Mouse (Mus musculus) bone marrow macrophage, adult 2 months (primary cell): ENCODE data around the gene Car11.

ENCODE experiments used
- CTCF ChIP-seq: IDR thresholded peaks from 2 replicates; pipeline ENCODE4 v1.5.1; 2012; ENCODE audit warnings: low read depth, mild to moderate bottlenecking, low read length, moderate library complexity
- POLR2A ChIP-seq: IDR thresholded peaks from 2 replicates; pipeline ENCODE4 v1.6.1; 2012; ENCODE audit warnings: mild to moderate bottlenecking, low read depth, low read length, borderline replicate concordance

- TF ChIP-seq CTCF, result no peak
- TF ChIP-seq POLR2A, result no peak
Measured at GRCm38 (mm10) chr7:45723301-45723700, 23.7 kb downstream of the Car11 start.
